Mouse (Mus musculus) heart, postnatal 0 days (tissue): ENCODE data around the gene Ntn1.

ENCODE experiments used
- CTCF ChIP-seq: IDR thresholded peaks from 2 replicates; pipeline ENCODE4 v1.5.1; 2016; ENCODE audit warnings: antibody characterized with exemption, control low read depth, low read depth
- EP300 ChIP-seq: IDR thresholded peaks from 2 replicates; pipeline ENCODE4 v1.6.1; 2016; ENCODE audit warnings: antibody characterized with exemption, low read depth

- TF ChIP-seq CTCF (no peak), EP300 (no peak)
Measured at GRCm38 (mm10) chr11:68168427-68168826, 232.2 kb downstream of the Ntn1 start.
